Mouse (Mus musculus): Measurements from ENCODE around the gene Dpf2. TPM values are rescaled to one million over a fixed set of nuclear protein-coding genes. Genes with fewer than 3 reads are reported as not detected.
A peak's percentile ranks its signal among the peaks of the same experiment; 100 is the strongest.

Gene Dpf2
- polyA plus RNA-seq, 1 experiment from 2014 or later, result 188 TPM

DNA sequence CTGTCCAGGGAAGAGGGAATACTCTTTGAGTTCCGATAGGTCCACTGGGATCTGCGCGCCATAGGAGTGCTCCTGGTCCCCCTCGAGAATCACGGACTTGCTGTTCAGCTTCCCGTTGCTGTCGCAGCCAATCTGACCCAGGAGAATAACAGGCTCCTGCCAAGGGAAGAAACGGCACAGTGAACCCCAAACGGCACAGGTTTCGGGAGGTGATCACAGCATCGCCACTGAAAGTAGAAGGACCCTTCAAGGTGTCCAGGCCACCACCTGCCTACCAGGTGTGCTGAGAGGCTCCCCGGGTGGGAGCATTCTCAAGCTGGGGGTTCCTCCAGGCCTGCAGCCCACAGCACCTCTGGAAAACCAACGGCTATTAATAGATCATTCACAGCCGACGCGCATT, 38.8 kb upstream of the Dpf2 start:
- WGBS, result 86% methylated on average over 16 of the region's 16 CpGs
- H3K4me3 ChIP-seq (ENCODE audit: low read length), result no peak overlapping the region
- H3K9me3 ChIP-seq (ENCODE audit: low read length), result no peaks in the 10 kb centered on the region
- H3K27me3 ChIP-seq (ENCODE audit: insufficient read depth, low read length), result no peaks in the 10 kb centered on the region
- peak overlapping the region; percentile 90; the same call in 1 of the 2 replicates for H3K27ac ChIP-seq (ENCODE audit: low read length)
- H3K4me2 ChIP-seq (replicated peaks; ENCODE audit: low read depth, low read length), result peak overlapping the region; percentile 3; the same call in 1 of the 2 replicates
- H3K4me1 ChIP-seq (ENCODE audit: insufficient read depth, low read length), result peaks cover 46% of the 10 kb centered on the region
- H3K9ac ChIP-seq (replicated peaks; ENCODE audit: low read length), result no peak overlapping the region
- H3K36me3 ChIP-seq (ENCODE audit: insufficient read depth, low read length), result peaks cover 30% of the 10 kb centered on the region
- ATAC-seq (ENCODE audit: low FRiP score, low TSS enrichment), result no peak

DNA sequence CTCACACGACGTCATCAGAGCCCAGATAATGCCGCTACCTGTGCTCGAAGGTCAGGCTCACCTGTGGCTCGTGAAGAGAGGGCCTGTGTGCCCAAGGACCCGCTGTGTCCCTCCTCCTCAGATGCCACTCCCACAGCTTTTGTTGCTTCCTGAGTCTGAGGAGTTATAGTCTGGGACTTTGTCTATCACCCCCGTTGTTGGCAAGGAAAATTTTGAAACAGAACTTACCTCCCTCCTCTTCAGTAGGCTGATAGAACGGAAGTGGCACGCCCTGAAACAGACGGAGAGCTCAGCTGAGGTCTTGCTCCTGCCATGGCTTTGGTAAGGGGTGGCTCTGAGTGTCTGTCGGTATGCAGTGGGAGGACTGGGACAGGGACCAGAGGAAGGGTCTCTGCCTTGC, 37.4 kb upstream of the Dpf2 start:
- Histone ChIP-seq H3K9me3 (ENCODE audit: low read length) (no peaks in the 10 kb centered on the region), H3K4me3 (ENCODE audit: low read length) (no peak overlapping the region), H3K9ac (replicated peaks; ENCODE audit: low read length) (no peak overlapping the region), H3K27ac (ENCODE audit: low read length) (no peak overlapping the region), H3K4me1 (ENCODE audit: insufficient read depth, low read length) (peaks cover 47% of the 10 kb centered on the region), H3K36me3 (ENCODE audit: insufficient read depth, low read length) (peaks cover 30% of the 10 kb centered on the region), H3K27me3 (ENCODE audit: insufficient read depth, low read length) (no peaks in the 10 kb centered on the region), H3K4me2 (replicated peaks; ENCODE audit: low read depth, low read length) (no peak overlapping the region)
- 93% methylated on average over 11 of the region's 11 CpGs for WGBS
- no peak for ATAC-seq (ENCODE audit: low FRiP score, low TSS enrichment)

DNA sequence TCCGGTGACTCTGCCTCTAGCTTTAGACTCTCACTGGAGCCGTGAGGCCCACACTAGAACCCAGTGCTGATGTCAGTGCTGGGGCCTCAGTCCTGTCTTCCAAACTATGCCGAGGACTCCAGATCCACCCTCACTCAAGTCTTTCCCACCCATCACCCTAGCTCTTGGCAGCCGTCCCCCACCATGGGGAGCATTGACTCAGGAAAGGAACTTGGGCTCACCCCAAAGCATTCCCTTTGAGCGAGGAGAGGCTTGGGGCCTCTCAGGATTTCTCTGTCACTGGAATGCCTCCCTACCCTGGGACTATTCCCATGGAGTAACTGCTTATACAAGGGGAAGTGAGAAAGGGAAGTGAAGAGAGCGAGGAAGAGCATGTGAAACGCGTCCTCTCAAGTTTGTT, 33.1 kb upstream of the Dpf2 start:
- Histone ChIP-seq H3K4me2 (replicated peaks; ENCODE audit: low read depth, low read length) (no peak overlapping the region), H3K4me1 (ENCODE audit: insufficient read depth, low read length) (peaks cover 28% of the 10 kb centered on the region), H3K9me3 (ENCODE audit: low read length) (no peaks in the 10 kb centered on the region), H3K27ac (ENCODE audit: low read length) (peak overlapping the region; percentile 84), H3K4me3 (ENCODE audit: low read length) (no peak overlapping the region), H3K9ac (replicated peaks; ENCODE audit: low read length) (no peak overlapping the region), H3K27me3 (ENCODE audit: insufficient read depth, low read length) (no peaks in the 10 kb centered on the region), H3K36me3 (ENCODE audit: insufficient read depth, low read length) (peaks cover 26% of the 10 kb centered on the region)
- 58% methylated on average over 8 of the region's 8 CpGs for WGBS
- ATAC-seq (ENCODE audit: low FRiP score, low TSS enrichment), result no peak

DNA sequence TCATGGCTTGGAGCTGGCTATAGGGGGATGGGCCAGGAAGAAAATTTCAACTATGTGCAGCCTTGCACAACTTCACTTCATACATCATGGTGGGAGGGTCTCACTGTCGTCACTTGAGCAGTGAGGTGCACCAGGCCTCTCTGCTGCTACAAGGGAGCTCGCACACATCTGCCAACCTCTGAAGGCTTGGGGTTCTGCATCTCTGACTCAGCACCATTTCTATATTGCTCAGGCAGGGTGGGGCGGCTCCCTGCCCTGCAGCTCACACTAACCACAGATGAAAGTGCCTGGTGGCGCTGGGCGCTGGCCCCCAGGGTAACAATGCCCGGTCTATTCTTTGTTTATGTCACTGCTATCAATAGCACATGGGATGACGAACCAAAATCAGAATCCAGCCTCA, 32.2 kb upstream of the Dpf2 start:
- Histone ChIP-seq H3K27ac (ENCODE audit: low read length) (peak overlapping the region; percentile 84), H3K4me2 (replicated peaks; ENCODE audit: low read depth, low read length) (no peak overlapping the region), H3K27me3 (ENCODE audit: insufficient read depth, low read length) (no peaks in the 10 kb centered on the region), H3K9ac (replicated peaks; ENCODE audit: low read length) (peak overlapping the region; percentile 22; the same call in 1 of the 2 replicates), H3K36me3 (ENCODE audit: insufficient read depth, low read length) (peaks cover 19% of the 10 kb centered on the region), H3K4me3 (ENCODE audit: low read length) (no peak overlapping the region), H3K4me1 (ENCODE audit: insufficient read depth, low read length) (peaks cover 36% of the 10 kb centered on the region), H3K9me3 (ENCODE audit: low read length) (no peaks in the 10 kb centered on the region)
- ATAC-seq (ENCODE audit: low FRiP score, low TSS enrichment), result peak; percentile 71
- 55% methylated on average over 7 of the region's 7 CpGs for WGBS

DNA sequence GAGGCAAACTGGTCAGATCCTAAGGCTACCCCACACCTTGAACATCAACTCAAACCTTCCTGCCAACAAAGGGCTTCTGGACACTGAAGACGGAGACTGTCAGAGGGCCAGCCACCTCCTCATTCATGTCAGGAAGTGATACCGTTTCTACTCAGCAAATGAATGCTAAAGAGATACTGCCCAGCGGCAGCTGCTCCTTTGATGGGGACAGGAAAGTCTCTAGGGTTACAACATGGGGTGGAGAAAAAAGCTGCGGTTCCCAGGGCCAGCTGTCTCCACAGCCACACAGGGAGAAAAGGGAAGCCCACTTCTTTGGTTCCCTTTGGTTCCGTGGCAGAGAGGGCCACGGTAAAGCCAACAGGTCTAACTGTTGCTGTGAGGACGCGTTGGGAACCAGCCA, 31.3 kb upstream of the Dpf2 start:
- Histone ChIP-seq H3K36me3 (ENCODE audit: insufficient read depth, low read length) (peaks cover 15% of the 10 kb centered on the region), H3K4me1 (ENCODE audit: insufficient read depth, low read length) (peaks cover 43% of the 10 kb centered on the region), H3K4me3 (ENCODE audit: low read length) (no peak overlapping the region), H3K27me3 (ENCODE audit: insufficient read depth, low read length) (no peaks in the 10 kb centered on the region), H3K27ac (ENCODE audit: low read length) (peak overlapping the region; percentile 11), H3K4me2 (replicated peaks; ENCODE audit: low read depth, low read length) (no peak overlapping the region), H3K9me3 (ENCODE audit: low read length) (no peaks in the 10 kb centered on the region), H3K9ac (replicated peaks; ENCODE audit: low read length) (no peak overlapping the region)
- 61% methylated on average over 8 of the region's 8 CpGs for WGBS
- ATAC-seq (ENCODE audit: low FRiP score, low TSS enrichment), result no peak

DNA sequence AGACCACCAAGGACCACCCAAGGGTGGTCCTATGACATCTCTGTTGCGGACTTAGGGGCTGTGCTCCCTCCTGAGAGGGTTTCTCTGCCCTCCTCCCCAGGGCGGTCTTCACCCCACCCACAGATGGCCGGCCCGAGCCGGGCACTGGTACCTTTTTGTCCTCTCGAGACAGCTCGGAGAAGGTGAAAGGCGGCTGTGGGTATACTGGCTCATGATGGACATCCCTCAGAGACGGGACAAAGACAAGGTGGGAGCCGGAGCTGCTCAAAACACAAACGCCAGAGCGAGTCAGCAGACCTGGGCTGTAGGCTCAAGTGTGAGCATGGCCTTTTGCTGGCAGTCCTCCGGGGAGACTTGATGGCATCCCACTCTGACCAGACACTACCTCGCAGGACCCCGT, 30.6 kb upstream of the Dpf2 start:
- peaks cover 11% of the 10 kb centered on the region; the same call in 1 of the 2 replicates for H3K36me3 ChIP-seq (ENCODE audit: insufficient read depth, low read length)
- 88% methylated on average over 15 of the region's 15 CpGs for whole genome bisulfite sequencing
- H3K4me1 ChIP-seq (ENCODE audit: insufficient read depth, low read length), result peaks cover 43% of the 10 kb centered on the region
- H3K9me3 ChIP-seq (ENCODE audit: low read length), result no peaks in the 10 kb centered on the region
- H3K4me3 ChIP-seq (ENCODE audit: low read length), result no peak overlapping the region
- no peak overlapping the region for H3K9ac ChIP-seq (replicated peaks; ENCODE audit: low read length)
- H3K27ac ChIP-seq (ENCODE audit: low read length), result no peak overlapping the region
- no peak overlapping the region for H3K4me2 ChIP-seq (replicated peaks; ENCODE audit: low read depth, low read length)
- no peaks in the 10 kb centered on the region for H3K27me3 ChIP-seq (ENCODE audit: insufficient read depth, low read length)
- ATAC-seq (ENCODE audit: low FRiP score, low TSS enrichment), result no peak

DNA sequence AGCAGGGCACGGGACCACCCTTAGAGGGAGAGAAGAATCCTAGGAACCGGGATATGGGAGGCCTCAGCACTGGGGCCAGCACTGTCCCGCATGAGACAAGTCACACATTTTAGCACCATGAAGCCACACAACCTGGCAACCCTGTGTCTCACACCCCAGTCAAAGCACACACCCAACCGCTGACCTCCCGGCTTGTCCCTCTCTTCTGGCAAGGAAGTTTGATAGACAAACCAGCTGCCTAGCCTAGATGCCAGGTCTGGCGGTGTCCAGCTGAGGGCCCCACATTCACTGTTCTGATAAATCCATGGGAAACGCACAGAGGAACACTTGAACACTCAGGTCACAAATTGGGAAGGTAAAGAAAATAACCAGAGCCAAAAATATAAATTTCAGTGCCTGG, 29.8 kb upstream of the Dpf2 start:
- no peak overlapping the region for H3K4me3 ChIP-seq (ENCODE audit: low read length)
- H3K27ac ChIP-seq (ENCODE audit: low read length), result no peak overlapping the region
- no peaks in the 10 kb centered on the region for H3K27me3 ChIP-seq (ENCODE audit: insufficient read depth, low read length)
- no peaks in the 10 kb centered on the region for H3K9me3 ChIP-seq (ENCODE audit: low read length)
- no peak overlapping the region for H3K4me2 ChIP-seq (replicated peaks; ENCODE audit: low read depth, low read length)
- WGBS, result 93% methylated on average over 7 of the region's 7 CpGs
- no peak overlapping the region for H3K9ac ChIP-seq (replicated peaks; ENCODE audit: low read length)
- peaks cover 6% of the 10 kb centered on the region; the same call in 1 of the 2 replicates for H3K36me3 ChIP-seq (ENCODE audit: insufficient read depth, low read length)
- peaks cover 51% of the 10 kb centered on the region for H3K4me1 ChIP-seq (ENCODE audit: insufficient read depth, low read length)
- no peak for ATAC-seq (ENCODE audit: low FRiP score, low TSS enrichment)

DNA sequence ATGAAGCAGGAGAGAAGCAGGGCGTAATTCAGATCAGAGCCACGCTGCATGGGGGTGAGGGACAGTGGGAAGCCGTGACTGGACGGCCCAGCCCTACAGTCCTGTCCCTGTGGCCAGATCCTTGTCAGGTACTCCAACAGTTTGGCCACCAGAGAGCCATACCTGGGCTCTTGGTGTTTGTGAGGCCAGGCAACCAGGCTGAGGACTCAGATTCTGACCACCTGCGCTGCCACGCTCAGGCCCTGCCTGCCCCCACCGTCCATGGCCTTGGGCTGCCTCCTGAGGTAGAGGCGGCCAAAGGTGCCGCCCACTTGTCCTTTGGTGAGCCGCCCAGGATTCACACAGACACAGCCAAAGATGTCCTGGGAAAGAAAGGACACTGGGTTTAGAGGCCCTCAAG, 27.8 kb upstream of the Dpf2 start:
- Histone ChIP-seq H3K4me2 (replicated peaks; ENCODE audit: low read depth, low read length) (no peak overlapping the region), H3K9me3 (ENCODE audit: low read length) (no peaks in the 10 kb centered on the region), H3K27ac (ENCODE audit: low read length) (peak overlapping the region; percentile 91), H3K9ac (replicated peaks; ENCODE audit: low read length) (0 out of 2 replicates have a peak overlapping the region, but pooled peaks have one; percentile 41), H3K4me3 (ENCODE audit: low read length) (no peak overlapping the region), H3K36me3 (ENCODE audit: insufficient read depth, low read length) (peaks cover 6% of the 10 kb centered on the region; the same call in 1 of the 2 replicates), H3K27me3 (ENCODE audit: insufficient read depth, low read length) (no peaks in the 10 kb centered on the region), H3K4me1 (ENCODE audit: insufficient read depth, low read length) (peaks cover 53% of the 10 kb centered on the region)
- ATAC-seq (ENCODE audit: low FRiP score, low TSS enrichment), result no peak
- 82% methylated on average over 10 of the region's 10 CpGs for WGBS

DNA sequence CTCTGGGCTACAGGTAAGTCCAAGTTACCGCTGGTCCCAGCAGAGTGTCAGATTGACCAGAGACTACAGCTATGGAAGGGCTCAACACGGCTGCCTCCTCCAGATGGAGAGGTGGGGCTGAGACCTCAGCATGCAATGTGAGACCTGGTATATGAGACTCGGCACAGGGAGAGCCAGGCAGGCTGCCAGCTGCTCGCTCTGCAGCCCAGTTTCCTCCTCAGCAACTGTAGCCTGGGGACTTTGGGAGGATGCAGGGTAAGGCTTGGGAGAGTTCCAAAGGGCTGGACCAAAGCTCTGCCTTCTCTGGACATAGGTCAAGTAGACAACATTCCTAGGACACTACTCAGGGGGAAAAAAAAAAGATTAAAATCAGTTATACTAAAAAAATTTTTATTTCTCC, 27.4 kb upstream of the Dpf2 start:
- H3K4me3 ChIP-seq (ENCODE audit: low read length), result no peak overlapping the region
- H3K27ac ChIP-seq (ENCODE audit: low read length), result peak overlapping the region; percentile 91
- no peak overlapping the region for H3K4me2 ChIP-seq (replicated peaks; ENCODE audit: low read depth, low read length)
- peak; percentile 24; the same call in 1 of the 2 replicates for ATAC-seq (ENCODE audit: low FRiP score, low TSS enrichment)
- H3K27me3 ChIP-seq (ENCODE audit: insufficient read depth, low read length), result no peaks in the 10 kb centered on the region
- peaks cover 6% of the 10 kb centered on the region; the same call in 1 of the 2 replicates for H3K36me3 ChIP-seq (ENCODE audit: insufficient read depth, low read length)
- no peaks in the 10 kb centered on the region for H3K9me3 ChIP-seq (ENCODE audit: low read length)
- peaks cover 53% of the 10 kb centered on the region for H3K4me1 ChIP-seq (ENCODE audit: insufficient read depth, low read length)
- 28% methylated on average over 4 of the region's 4 CpGs for WGBS
- H3K9ac ChIP-seq (replicated peaks; ENCODE audit: low read length), result no peak overlapping the region

DNA sequence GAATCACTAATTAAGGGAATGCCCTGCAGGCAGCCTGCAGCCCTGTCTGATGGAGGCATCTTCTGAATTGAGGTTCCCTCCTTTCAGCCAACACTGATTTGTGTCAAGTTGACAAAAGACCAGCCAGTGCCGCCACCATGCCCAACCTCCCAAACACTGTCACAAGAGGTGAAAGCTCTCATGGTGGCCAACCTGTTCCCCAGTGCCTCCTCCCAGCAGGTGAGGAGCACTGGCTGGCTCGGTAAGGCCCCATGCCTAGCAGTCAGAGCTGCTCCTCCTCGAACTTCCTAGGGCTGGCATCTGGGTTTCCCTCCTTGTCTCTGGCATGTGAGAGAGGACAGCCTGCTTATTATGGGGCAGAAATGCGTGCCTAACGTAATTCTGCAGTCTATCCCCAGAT, 26.9 kb upstream of the Dpf2 start:
- no peak overlapping the region for H3K9ac ChIP-seq (replicated peaks; ENCODE audit: low read length)
- no peak for ATAC-seq (ENCODE audit: low FRiP score, low TSS enrichment)
- H3K4me3 ChIP-seq (ENCODE audit: low read length), result no peak overlapping the region
- no peak overlapping the region for H3K4me2 ChIP-seq (replicated peaks; ENCODE audit: low read depth, low read length)
- H3K9me3 ChIP-seq (ENCODE audit: low read length), result no peaks in the 10 kb centered on the region
- no peaks in the 10 kb centered on the region for H3K27me3 ChIP-seq (ENCODE audit: insufficient read depth, low read length)
- WGBS, result 78% methylated on average over 5 of the region's 5 CpGs
- peaks cover 6% of the 10 kb centered on the region; the same call in 1 of the 2 replicates for H3K36me3 ChIP-seq (ENCODE audit: insufficient read depth, low read length)
- H3K27ac ChIP-seq (ENCODE audit: low read length), result peak overlapping the region; percentile 91
- peaks cover 53% of the 10 kb centered on the region for H3K4me1 ChIP-seq (ENCODE audit: insufficient read depth, low read length)

Data from kidney, embryonic 16.5 days (tissue).